Mouse (Mus musculus): Measurements from ENCODE around the gene Uck1.

DNA sequence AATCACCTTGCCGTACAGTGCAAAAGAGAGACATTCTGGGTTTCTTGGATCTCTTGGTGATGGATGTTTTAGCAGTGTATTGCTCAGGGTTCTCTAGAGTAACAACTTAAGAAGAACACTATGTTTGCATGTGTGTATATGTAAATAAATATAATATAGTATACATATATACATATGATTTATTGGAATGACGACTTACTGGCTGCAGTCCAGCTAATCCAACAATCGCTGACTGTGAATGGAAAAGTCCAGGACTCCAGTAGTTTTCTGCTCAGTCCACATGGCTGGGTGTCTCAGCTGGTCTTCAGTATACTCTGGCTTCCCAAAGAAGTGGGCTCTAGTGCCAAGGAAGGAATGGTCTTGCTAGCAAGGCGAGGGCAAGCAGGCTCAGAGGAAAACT is 22.4 kb downstream of the Uck1 start:
- TF ChIP-seq CTCF (IDR thresholded peaks at IDR 0.05; ENCODE audit: borderline replicate concordance, control insufficient read depth, extremely low read depth, insufficient read depth, low read length, poor library complexity): no peak
- TF ChIP-seq POLR2A (IDR thresholded peaks at IDR 0.05; ENCODE audit: control insufficient read depth, extremely low read depth, insufficient read depth, low read length, poor library complexity): no peak
